Mouse (Mus musculus) layer of hippocampus, adult 9-11 months (tissue): Measurements from ENCODE around the gene Dock8.

Experiments
- DNase-seq: peaks from one replicate; pipeline ENCODE4 v3.0.0; 2022

Dock8 gene

GRCm38 (mm10) chr19:25062857-25063240 lies 63.5 kb downstream of the Dock8 start:
- DNase-seq = no peak

GRCm38 (mm10) chr19:25066229-25066628 lies 66.9 kb downstream of the Dock8 start:
- no peak for DNase-seq

GRCm38 (mm10) chr19:25068518-25068917 lies 69.2 kb downstream of the Dock8 start:
- DNase-seq = no peak

GRCm38 (mm10) chr19:25072521-25072920 lies 73.2 kb downstream of the Dock8 start:
- no peak for DNase-seq

GRCm38 (mm10) chr19:25074741-25075140 lies 75.4 kb downstream of the Dock8 start:
- DNase-seq = peak; percentile 23

GRCm38 (mm10) chr19:25077636-25078035 lies 78.3 kb downstream of the Dock8 start:
- DNase-seq = no peak

- DNase-seq = no peak
Observed at GRCm38 (mm10) chr19:25078130-25078529, 78.8 kb downstream of the Dock8 start.

GRCm38 (mm10) chr19:25080166-25080565 lies 80.8 kb downstream of the Dock8 start:
- no peak for DNase-seq

- no peak for DNase-seq
Observed at GRCm38 (mm10) chr19:25082839-25083238, 83.5 kb downstream of the Dock8 start.

GRCm38 (mm10) chr19:25087181-25087580 lies 87.8 kb downstream of the Dock8 start:
- DNase-seq = no peak

- DNase-seq = no peak
Observed at GRCm38 (mm10) chr19:25089746-25090145, 90.4 kb downstream of the Dock8 start.

GRCm38 (mm10) chr19:25095135-25095534 lies 95.8 kb downstream of the Dock8 start:
- DNase-seq = no peak

- DNase-seq = no peak
Observed at GRCm38 (mm10) chr19:25096316-25096715, 97.0 kb downstream of the Dock8 start.

GRCm38 (mm10) chr19:25096986-25097385 lies 97.7 kb downstream of the Dock8 start:
- no peak for DNase-seq

- DNase-seq = no peak
Observed at GRCm38 (mm10) chr19:25097506-25097905, 98.2 kb downstream of the Dock8 start.

GRCm38 (mm10) chr19:25097951-25098350 lies 98.6 kb downstream of the Dock8 start:
- DNase-seq = no peak

GRCm38 (mm10) chr19:25098941-25099340 lies 99.6 kb downstream of the Dock8 start:
- no peak for DNase-seq

GRCm38 (mm10) chr19:25105682-25106081 lies 106.3 kb downstream of the Dock8 start:
- no peak for DNase-seq

- no peak for DNase-seq
Observed at GRCm38 (mm10) chr19:25106315-25106714, 107.0 kb downstream of the Dock8 start.

GRCm38 (mm10) chr19:25107417-25107816 lies 108.1 kb downstream of the Dock8 start:
- DNase-seq = no peak

GRCm38 (mm10) chr19:25111591-25112233 lies 112.4 kb downstream of the Dock8 start:
- DNase-seq = no peak

- DNase-seq = no peak
Observed at GRCm38 (mm10) chr19:25116981-25117380, 117.6 kb downstream of the Dock8 start.

GRCm38 (mm10) chr19:25122417-25122816 lies 123.1 kb downstream of the Dock8 start:
- DNase-seq = peak; percentile 6

GRCm38 (mm10) chr19:25123031-25123430 lies 123.7 kb downstream of the Dock8 start:
- DNase-seq = peak; percentile 21

- no peak for DNase-seq
Observed at GRCm38 (mm10) chr19:25123461-25123860, 124.1 kb downstream of the Dock8 start.
